19 mouse cellular contexts compared by ENCODE assay signal in genomic region chr5:117818800-117819199, GRCm38 (mm10). TPM values are rescaled to one million over a fixed set of nuclear protein-coding genes. Genes with fewer than 3 reads are reported as not detected.
A peak's percentile ranks its signal among the peaks of the same experiment; 100 is the strongest.
DNase-seq lines count a peak whose midpoint lies in the region; ATAC-seq and TF ChIP-seq lines count a peak whose summit lies in the region.
"Had no signal": no experiment of that assay in that cellular context is flagged by ENCODE, and none has a peak within 500 bp of the region (broad histone marks: within the 10 kb centered on the region; RNA-seq: fewer than 3 reads in every experiment).

No protein-coding gene starts in this region.

- H3K9ac ChIP-seq in hindbrain, embryonic 16.5 days (ENCODE audit: low read depth, low read length): no peak overlapping the region
- no peak overlapping the region for H3K9ac ChIP-seq in hindbrain, embryonic 11.5 days (ENCODE audit: low read depth, low read length)
- H3K9ac ChIP-seq in midbrain, embryonic 13.5 days (replicated peaks): no peak overlapping the region
- H3K9ac ChIP-seq in midbrain, embryonic 11.5 days (ENCODE audit: low read length): no peak overlapping the region
- H3K9ac ChIP-seq in hindbrain, postnatal 0 days (replicated peaks; ENCODE audit: low read length): no peak overlapping the region
- H3K9ac ChIP-seq: embryonic facial prominence, embryonic 12.5 days; forebrain, embryonic 12.5 days; heart, embryonic 12.5 days; hindbrain, embryonic 15.5 days had no signal

- peak; percentile 50 to 61 for DNase-seq in cerebellum, postnatal 14 days
- DNase-seq in cerebellum, adult 9-11 months: no peak
- no peak for DNase-seq in hindbrain, embryonic 11.5 days (ENCODE audit: low spot score)
- no peak for DNase-seq in midbrain, embryonic 11.5 days (ENCODE audit: low spot score, missing footprints)
- DNase-seq in hindbrain, postnatal 0 days (ENCODE audit: low spot score): peak; percentile 53
- DNase-seq: adrenal gland, postnatal 14 days; cerebellum, adult 11-12 months; gastrocnemius, postnatal 14 days had no signal

- H3K4me1 ChIP-seq in hindbrain, embryonic 16.5 days (ENCODE audit: control insufficient read depth, insufficient read depth, low read depth, low read length): no peaks in the 10 kb centered on the region
- no peaks in the 10 kb centered on the region for H3K4me1 ChIP-seq in hindbrain, embryonic 11.5 days (replicated peaks; ENCODE audit: control insufficient read depth, insufficient read depth, low read length)
- H3K4me1 ChIP-seq in midbrain, embryonic 13.5 days (replicated peaks): peaks cover 3% of the 10 kb centered on the region; the same call in 1 of the 2 replicates
- no peaks in the 10 kb centered on the region for H3K4me1 ChIP-seq in midbrain, embryonic 11.5 days (ENCODE audit: control insufficient read depth, insufficient read depth, low read length)
- H3K4me1 ChIP-seq in hindbrain, postnatal 0 days (ENCODE audit: insufficient read depth, low read length): no peaks in the 10 kb centered on the region
- H3K4me1 ChIP-seq: heart, embryonic 12.5 days; hindbrain, embryonic 15.5 days had no signal

- H3K4me3 ChIP-seq in hindbrain, embryonic 16.5 days (ENCODE audit: low read length): no peak overlapping the region
- H3K4me3 ChIP-seq in hindbrain, embryonic 11.5 days (ENCODE audit: low read depth, low read length): no peak overlapping the region
- H3K4me3 ChIP-seq in midbrain, embryonic 13.5 days (replicated peaks): no peak overlapping the region
- no peak overlapping the region for H3K4me3 ChIP-seq in midbrain, embryonic 11.5 days (ENCODE audit: low read depth, low read length)
- H3K4me3 ChIP-seq in hindbrain, postnatal 0 days (ENCODE audit: low read length): no peak overlapping the region
- H3K4me3 ChIP-seq: embryonic facial prominence, embryonic 12.5 days; forebrain, embryonic 12.5 days; heart, embryonic 12.5 days; hindbrain, embryonic 15.5 days had no signal

- H3K27me3 ChIP-seq in hindbrain, embryonic 16.5 days (replicated peaks; ENCODE audit: control insufficient read depth, insufficient read depth, low read length): no peaks in the 10 kb centered on the region
- no peaks in the 10 kb centered on the region for H3K27me3 ChIP-seq in hindbrain, embryonic 11.5 days (ENCODE audit: control insufficient read depth, insufficient read depth, low read length)
- no peaks in the 10 kb centered on the region for H3K27me3 ChIP-seq in midbrain, embryonic 13.5 days
- no peaks in the 10 kb centered on the region for H3K27me3 ChIP-seq in midbrain, embryonic 11.5 days (ENCODE audit: control insufficient read depth, insufficient read depth, low read length)
- no peaks in the 10 kb centered on the region for H3K27me3 ChIP-seq in hindbrain, postnatal 0 days (ENCODE audit: insufficient read depth, low read length)
- H3K27me3 ChIP-seq: embryonic facial prominence, embryonic 12.5 days; heart, embryonic 12.5 days; hindbrain, embryonic 15.5 days had no signal

- no peaks in the 10 kb centered on the region for H3K36me3 ChIP-seq in hindbrain, embryonic 16.5 days (ENCODE audit: control insufficient read depth, insufficient read depth, low read length)
- H3K36me3 ChIP-seq in hindbrain, embryonic 11.5 days (ENCODE audit: control insufficient read depth, insufficient read depth, low read length): no peaks in the 10 kb centered on the region
- no peaks in the 10 kb centered on the region for H3K36me3 ChIP-seq in midbrain, embryonic 13.5 days
- H3K36me3 ChIP-seq in midbrain, embryonic 11.5 days (ENCODE audit: control insufficient read depth, insufficient read depth, low read length): no peaks in the 10 kb centered on the region
- no peaks in the 10 kb centered on the region for H3K36me3 ChIP-seq in hindbrain, postnatal 0 days (ENCODE audit: insufficient read depth, low read length)
- H3K36me3 ChIP-seq: embryonic facial prominence, embryonic 12.5 days; forebrain, embryonic 12.5 days; heart, embryonic 12.5 days; hindbrain, embryonic 15.5 days had no signal

- H3K9me3 ChIP-seq in hindbrain, embryonic 16.5 days (ENCODE audit: control insufficient read depth, low read length): no peaks in the 10 kb centered on the region
- H3K9me3 ChIP-seq in hindbrain, embryonic 11.5 days (ENCODE audit: control insufficient read depth, low read length): no peaks in the 10 kb centered on the region
- H3K9me3 ChIP-seq in midbrain, embryonic 13.5 days: no peaks in the 10 kb centered on the region
- H3K9me3 ChIP-seq in midbrain, embryonic 11.5 days (ENCODE audit: control insufficient read depth, low read length): no peaks in the 10 kb centered on the region
- H3K9me3 ChIP-seq in hindbrain, postnatal 0 days (ENCODE audit: low read length): no peaks in the 10 kb centered on the region
- H3K9me3 ChIP-seq: embryonic facial prominence, embryonic 12.5 days; forebrain, embryonic 12.5 days; heart, embryonic 12.5 days; hindbrain, embryonic 15.5 days had no signal

- 0 out of 2 replicates have a peak, but pooled peaks have one; percentile 30 for ATAC-seq in hindbrain, embryonic 16.5 days
- no peak for ATAC-seq in hindbrain, embryonic 11.5 days (ENCODE audit: low FRiP score)
- 0 out of 2 replicates have a peak, but pooled peaks have one; percentile 4 for ATAC-seq in midbrain, embryonic 13.5 days
- no peak for ATAC-seq in midbrain, embryonic 11.5 days (ENCODE audit: low FRiP score)
- ATAC-seq in hindbrain, postnatal 0 days: peak; percentile 53
- no peak for ATAC-seq in megakaryocyte, adult 5-6 weeks (ENCODE audit: poor library complexity, severe bottlenecking)
- ATAC-seq: activated CD4-positive, CD25-positive, alpha-beta regulatory T cell, adult 4 months; forebrain, embryonic 16.5 days; Patski had no signal

- H3K27ac ChIP-seq in hindbrain, embryonic 16.5 days (ENCODE audit: low read depth, low read length): no peak overlapping the region
- no peak overlapping the region for H3K27ac ChIP-seq in hindbrain, embryonic 11.5 days (ENCODE audit: low read depth, low read length)
- H3K27ac ChIP-seq in midbrain, embryonic 13.5 days: no peak overlapping the region
- no peak overlapping the region for H3K27ac ChIP-seq in midbrain, embryonic 11.5 days (ENCODE audit: low read depth, low read length)
- H3K27ac ChIP-seq in hindbrain, postnatal 0 days: no peak overlapping the region
- H3K27ac ChIP-seq: embryonic facial prominence, embryonic 12.5 days; forebrain, embryonic 12.5 days; hindbrain, embryonic 15.5 days had no signal

- H3K4me2 ChIP-seq in hindbrain, embryonic 16.5 days (ENCODE audit: low read length): no peak overlapping the region
- no peak overlapping the region for H3K4me2 ChIP-seq in hindbrain, embryonic 11.5 days (replicated peaks; ENCODE audit: low read depth, low read length)
- H3K4me2 ChIP-seq in midbrain, embryonic 13.5 days (replicated peaks): no peak overlapping the region
- H3K4me2 ChIP-seq in midbrain, embryonic 11.5 days: no peak overlapping the region
- no peak overlapping the region for H3K4me2 ChIP-seq in hindbrain, postnatal 0 days (ENCODE audit: low read depth, low read length)
- H3K4me2 ChIP-seq: embryonic facial prominence, embryonic 12.5 days; forebrain, embryonic 12.5 days; heart, embryonic 12.5 days; hindbrain, embryonic 15.5 days had no signal

- no peak for TF ChIP-seq CTCF in hindbrain, postnatal 0 days (IDR thresholded peaks at IDR 0.05; ENCODE audit: low read depth)

- 56% methylated on average over 6 of the region's 6 CpGs for WGBS in hindbrain, embryonic 16.5 days
- WGBS in hindbrain, embryonic 11.5 days: 51% methylated on average over 6 of the region's 6 CpGs
- 74% methylated on average over 6 of the region's 6 CpGs for WGBS in midbrain, embryonic 13.5 days
- 70% methylated on average over 6 of the region's 6 CpGs for WGBS in midbrain, embryonic 11.5 days
- WGBS in hindbrain, postnatal 0 days: 48% methylated on average over 6 of the region's 6 CpGs

RNA-seq across cellular contexts. Expression of gene Nos1, which starts 38.0 kb away (rescaled TPM):
- polyA plus RNA-seq in hindbrain, embryonic 16.5 days (2015; fragmentation: Nextera tagmentation; extraction: Ambion mirVana): 2.8 and 3.1 TPM in 2 replicates
- polyA plus RNA-seq in hindbrain, embryonic 11.5 days (2014; fragmentation: Nextera tagmentation; extraction: Ambion mirVana): 0.69 and 0.73 TPM in 2 replicates
- polyA plus RNA-seq in midbrain, embryonic 13.5 days (2015; fragmentation: Nextera tagmentation; extraction: Ambion mirVana): 0.79 and 1.3 TPM in 2 replicates
- polyA plus RNA-seq in midbrain, embryonic 11.5 days (2014; fragmentation: Nextera tagmentation; extraction: Ambion mirVana): 0.22 and 0.30 TPM in 2 replicates
- 10.7 and 16.9 TPM in 2 replicates for total RNA-seq in hindbrain, postnatal 0 days (2014; rRNA removed)
- 2.5 and 3.1 TPM in 2 replicates for polyA plus RNA-seq in hindbrain, postnatal 0 days (2015; fragmentation: Nextera tagmentation; extraction: Ambion mirVana)
- total RNA-seq in megakaryocyte, adult 5-6 weeks (2015): not detected in 2 replicates
- total RNA-seq in megakaryocyte, adult 5-6 weeks (2017): not detected in 2 replicates
- total RNA-seq: granulocyte monocyte progenitor cell, adult 5-6 weeks had no signal

Comparison
In these comparisons a context has a peak if more than half of its experiments do, and no peak if none do; other contexts are left out.
1. DNase-seq: peak in cerebellum, postnatal 14 days (2 of 2) and hindbrain, postnatal 0 days (single experiment); none in cerebellum, adult 9-11 months (single experiment), hindbrain, embryonic 11.5 days (single experiment) and midbrain, embryonic 11.5 days (single experiment).
2. ATAC-seq: peak in hindbrain, embryonic 16.5 days (single experiment), midbrain, embryonic 13.5 days (single experiment) and hindbrain, postnatal 0 days (single experiment); none in hindbrain, embryonic 11.5 days (single experiment), midbrain, embryonic 11.5 days (single experiment) and megakaryocyte, adult 5-6 weeks (single experiment).